Mouse (Mus musculus): ENCODE data around the gene Mecom.

The Mecom gene

DNA sequence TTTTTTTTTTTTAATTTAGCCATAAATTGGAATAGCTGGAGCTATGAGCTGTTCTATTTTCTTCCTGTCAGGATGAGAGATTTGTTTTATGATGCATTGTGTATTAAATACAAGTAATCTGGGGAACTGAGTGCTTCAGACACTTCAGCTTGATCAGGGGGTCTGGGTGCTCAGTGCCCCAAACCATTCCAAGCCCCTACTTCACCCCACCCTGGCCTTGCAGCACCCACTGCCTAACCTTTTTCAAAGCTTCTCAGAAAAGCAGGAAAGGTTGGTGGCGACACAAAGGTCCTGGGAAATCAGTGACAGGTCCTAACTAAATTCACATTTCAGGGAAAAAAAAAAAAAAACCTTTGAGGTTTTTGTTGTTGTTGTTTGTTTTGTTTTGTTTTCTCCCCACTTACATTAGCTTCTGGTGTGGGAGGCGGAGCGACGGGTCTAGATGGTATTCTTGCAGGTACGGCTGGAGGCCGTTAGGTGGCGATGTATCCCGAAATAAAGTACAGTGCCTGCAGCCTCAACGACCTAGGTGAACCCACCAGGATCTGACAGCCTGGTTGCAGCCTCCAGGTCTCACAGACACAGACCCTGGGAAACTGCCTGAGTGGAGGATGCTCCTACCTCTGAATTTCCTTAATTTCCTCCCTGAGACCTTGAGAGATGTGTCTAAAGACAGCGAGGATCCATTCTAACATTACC lies 532.7 kb downstream of the Mecom start:
- peak; percentile 77 for DNase-seq (ENCODE audit: low spot score)

DNA sequence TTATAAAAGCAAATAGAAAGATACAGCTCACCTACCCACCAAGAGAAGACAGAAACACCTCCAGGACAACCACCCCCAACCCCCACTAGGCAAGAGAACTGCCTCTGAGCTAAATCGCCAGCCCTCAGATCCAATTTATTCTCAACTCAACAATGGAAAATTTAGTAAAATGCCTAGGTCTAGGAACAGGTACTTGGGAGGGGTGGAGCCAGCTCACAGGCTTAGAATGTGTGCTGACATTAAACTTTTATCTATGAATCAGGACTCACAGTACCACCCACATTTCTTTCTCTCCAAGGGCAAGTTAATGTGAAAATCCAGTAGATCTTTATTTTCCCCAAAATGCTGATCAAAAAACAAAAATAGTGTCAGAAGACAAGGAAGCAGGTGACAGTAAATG lies 533.5 kb downstream of the Mecom start:
- DNase-seq (ENCODE audit: low spot score) = no peak

DNA sequence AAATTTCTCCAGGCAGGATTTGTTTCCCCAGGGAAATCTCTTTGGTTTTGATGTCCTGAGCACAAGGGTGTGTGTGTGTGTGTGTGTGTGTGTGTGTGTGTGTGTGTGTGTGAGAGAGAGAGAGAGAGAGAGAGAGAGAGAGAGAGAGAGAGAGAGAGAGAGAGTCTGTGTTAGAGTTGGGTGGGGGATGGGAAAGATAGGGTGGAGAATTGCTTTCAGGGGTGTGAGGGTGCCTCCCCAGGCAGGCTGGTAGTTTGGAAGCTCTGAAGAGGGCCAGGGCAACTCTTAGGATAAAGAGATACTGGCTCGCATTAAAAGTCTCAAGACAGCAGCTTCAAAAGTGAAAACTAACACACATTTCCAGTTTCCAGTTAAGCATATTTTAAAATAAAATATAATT lies 534.4 kb downstream of the Mecom start:
- no peak for DNase-seq (ENCODE audit: low spot score)

DNA sequence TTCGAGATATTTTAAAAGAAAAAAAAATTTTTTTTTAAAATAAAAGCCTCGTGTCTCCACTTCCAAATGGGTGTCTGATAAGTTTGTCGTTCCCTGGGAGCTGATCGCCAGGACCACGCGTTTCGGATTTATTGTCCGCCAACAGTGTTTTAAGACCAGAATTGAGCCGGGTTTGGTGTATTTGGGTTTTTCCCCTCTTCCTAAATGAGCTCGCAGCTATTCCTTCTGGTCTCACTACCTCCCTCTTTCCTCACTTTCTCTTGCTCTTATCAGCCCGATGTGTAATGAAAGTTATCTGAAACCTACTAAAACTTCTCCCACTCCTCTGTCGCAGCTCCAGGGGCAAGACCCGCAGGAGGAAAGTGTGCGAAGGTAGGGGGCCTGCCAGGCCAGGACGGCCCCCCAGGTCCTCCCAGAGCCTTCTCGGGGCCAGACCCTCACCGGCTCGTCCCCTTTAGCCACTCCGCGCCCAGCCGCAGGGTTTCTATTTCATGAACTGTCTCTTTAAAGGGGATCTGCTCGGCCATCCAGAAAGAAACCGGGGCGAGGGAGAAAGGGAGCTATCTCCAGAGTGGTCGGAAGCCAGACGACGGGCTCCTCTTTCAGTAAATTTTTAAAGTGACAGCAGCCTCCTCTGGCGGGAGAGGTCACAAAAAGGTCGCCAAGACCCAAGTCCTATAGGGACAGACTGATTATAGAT lies 535.0 kb downstream of the Mecom start:
- peak; percentile 47 for DNase-seq (ENCODE audit: low spot score)

DNA sequence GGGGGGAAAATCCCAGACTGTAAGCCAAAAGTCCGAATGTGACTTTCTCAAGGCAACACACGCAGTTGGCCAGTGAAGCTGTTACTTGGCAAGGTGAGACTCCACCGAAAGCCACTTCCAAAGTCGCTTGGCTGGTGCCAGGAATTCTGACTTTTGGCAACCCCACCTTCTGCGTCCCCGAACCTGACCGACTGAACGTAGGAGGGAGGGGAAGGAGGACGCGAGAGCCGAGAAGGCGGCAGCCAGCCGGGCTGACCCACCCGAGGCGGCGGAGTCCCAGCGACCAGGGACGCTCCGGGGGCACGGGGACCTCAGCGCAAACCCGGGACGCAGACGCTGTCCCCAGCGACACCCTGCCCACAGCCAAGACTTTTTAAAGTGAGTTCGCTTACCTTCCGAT lies 535.7 kb downstream of the Mecom start:
- DNase-seq (ENCODE audit: low spot score) = peak; percentile 47

DNA sequence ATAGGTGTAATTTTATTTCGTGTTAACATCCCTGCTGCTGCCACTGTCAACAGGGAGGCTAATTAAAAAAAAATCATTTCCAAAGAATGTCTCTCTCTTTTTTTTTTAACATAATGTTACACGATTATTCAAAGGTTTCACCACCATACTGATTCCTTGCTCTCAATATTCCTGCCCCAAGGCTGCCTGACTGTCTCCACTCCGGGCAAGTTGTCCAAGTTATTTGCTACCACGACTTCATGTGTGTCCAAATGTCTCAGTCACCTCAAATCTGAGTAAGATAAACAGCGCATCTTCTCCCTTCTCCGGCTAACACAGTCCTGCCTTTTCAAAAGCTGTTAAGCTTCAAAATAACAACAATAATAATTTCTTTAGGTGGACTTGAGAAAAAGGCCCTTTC lies 536.1 kb downstream of the Mecom start:
- no peak for DNase-seq (ENCODE audit: low spot score)

DNA sequence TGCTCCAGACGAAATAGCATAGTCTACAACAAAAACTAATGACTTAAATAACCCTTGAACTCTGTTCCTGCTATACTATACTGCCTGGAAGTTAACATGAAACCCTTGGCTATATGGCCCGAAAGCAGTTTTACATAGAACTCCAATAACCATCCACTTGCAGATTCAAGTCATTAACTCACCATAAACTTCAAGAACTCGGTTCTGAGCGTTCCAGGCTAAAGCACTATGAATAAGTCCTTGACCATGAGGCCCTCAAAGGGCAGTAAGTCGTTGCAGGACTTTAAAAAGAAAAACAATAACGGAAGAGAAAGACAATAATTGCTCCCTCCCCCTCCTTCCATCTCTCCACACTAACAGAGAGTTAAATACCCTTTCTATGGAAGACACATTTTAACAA lies 536.9 kb downstream of the Mecom start:
- DNase-seq (ENCODE audit: low spot score) = no peak

DNA sequence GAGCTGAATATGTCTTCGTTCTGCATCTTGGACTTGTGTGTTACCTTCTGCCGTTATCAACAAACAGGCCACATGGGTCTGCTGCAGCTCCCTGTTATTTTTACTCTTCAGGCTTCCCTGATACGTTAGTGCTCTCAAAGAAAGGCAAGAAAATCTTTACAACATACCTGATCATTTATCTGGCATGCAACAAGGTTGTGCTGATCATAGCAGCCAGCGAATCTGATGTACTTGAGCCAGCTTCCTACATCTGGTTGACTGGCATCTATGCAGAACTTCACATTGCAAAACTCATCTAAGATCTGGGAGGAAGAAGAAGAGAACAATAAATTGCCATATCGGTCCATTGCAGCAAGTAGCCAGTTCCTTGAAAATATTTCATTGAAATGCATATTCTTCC lies 538.2 kb downstream of the Mecom start:
- DNase-seq (ENCODE audit: low spot score) = no peak

DNA sequence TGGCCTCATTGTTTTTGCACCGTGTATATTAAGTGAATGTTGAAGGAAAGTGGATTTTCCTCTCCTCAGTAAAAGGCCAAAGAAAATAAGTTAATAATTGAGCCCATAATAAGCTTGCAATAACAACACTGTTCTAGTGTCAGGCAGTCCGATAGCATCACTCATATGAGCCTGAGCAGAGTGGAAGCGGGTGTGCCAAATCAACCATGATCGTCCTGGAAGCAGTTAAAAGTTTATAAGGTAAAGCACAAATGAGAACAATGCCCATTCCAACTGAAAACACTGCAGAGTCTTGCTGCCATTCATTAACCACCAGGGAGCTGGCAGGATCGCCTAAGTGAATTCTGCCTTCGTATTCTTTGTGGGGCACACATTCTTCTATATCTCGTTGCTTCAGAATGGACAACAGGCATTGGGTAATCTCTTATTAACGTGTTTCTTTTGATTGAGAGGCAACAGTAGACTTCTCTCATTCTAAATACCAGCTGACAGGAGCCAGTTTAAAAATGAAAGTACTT lies 542.9 kb downstream of the Mecom start:
- no peak for DNase-seq (ENCODE audit: low spot score)

DNA sequence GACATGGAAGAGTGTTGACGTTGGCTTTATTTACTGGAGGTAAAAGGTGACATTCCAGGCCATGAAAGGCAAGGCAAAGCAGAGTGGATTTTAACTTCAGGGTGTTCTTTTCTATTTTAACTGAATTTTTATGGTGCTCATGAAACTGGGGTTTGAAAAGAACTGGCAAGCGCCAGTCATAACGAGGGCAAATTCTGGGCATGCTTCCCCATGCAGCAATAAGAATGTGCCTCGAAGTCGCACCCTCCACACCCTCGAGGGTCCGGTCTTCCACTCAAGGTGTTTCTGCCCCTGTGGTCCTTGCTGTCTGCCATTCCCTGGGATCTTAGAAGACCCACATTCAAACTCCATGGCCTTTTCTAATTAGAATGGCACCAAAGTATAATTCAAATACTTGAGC lies 547.5 kb downstream of the Mecom start:
- DNase-seq (ENCODE audit: low spot score) = no peak

DNA sequence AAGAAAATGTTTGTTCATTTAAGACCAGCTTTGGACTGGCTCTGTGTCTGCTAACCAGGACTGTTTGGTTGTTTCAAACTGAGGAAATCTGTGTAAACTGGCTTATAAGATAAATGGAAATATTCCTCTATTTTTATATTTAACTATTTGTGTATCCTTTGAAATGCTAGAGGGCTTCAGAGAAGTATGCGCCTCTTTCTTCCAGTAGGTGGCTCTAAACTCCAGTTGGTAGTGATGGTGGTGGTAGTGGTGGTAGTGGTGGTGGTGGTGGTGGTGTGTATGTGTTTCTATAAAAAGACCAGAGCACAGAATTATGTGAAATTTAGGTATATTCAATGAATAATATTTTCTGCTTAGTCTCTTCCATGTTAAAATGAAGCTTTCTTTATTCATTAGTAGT lies 548.8 kb downstream of the Mecom start:
- DNase-seq (ENCODE audit: low spot score) = no peak

DNA sequence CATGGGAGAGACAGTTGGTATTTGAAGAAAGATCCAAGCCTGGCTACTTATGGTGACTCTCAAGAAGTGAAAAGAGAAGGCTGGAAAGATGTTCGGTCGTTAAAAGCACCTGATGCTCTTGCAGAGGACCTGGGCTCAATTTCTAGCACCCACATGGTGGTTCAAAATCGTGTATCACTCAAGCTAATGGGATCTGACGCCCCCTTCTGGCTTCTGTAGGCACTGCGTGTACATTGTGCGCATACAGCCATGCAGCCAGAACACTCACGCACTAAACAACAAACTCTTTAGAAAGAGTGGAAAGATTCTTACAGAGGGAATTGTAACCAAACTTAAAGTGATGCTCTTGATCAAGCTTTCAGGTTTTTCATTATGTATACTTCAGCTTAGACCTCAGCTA lies 550.7 kb downstream of the Mecom start:
- no peak for DNase-seq (ENCODE audit: low spot score)

DNA sequence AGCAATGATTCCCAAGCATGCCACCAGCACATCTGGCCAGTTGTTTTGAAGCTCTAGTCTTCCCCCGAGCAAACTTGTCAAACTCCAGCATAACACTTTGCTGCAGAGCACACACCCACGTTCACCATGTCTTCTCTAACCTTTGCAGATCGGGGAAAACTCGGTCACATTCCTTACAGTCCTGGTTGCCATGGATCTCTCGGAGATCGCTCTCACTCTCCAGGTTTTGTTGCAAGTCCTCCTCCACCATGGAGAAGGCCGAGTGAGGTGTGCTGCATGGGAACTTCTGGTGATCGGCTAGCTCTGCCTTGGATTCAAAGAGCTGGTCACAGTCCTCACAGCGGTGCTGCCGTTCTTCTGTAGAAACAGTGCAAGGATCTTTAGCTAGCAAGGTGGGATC lies 554.5 kb downstream of the Mecom start:
- DNase-seq (ENCODE audit: low spot score) = no peak

DNA sequence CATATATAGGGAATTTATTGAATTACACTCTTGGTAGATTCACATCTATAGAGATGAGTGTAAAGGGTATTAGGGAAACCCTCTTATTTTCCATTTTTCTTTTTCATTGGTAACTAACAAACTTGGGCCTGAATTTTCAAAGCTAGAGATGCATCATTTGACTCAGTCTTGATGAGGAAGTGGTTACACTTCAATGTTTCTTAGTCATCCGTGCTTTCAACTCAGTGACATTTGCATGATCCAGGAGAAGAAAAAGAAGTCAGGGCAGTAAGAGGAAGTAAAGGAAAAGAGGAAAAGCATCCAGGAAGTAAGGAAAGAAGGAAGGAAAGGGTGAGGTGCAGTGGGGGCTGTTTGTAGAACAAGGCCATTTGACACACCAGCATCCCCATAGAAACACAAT lies 556.3 kb downstream of the Mecom start:
- DNase-seq (ENCODE audit: low spot score) = no peak

DNA sequence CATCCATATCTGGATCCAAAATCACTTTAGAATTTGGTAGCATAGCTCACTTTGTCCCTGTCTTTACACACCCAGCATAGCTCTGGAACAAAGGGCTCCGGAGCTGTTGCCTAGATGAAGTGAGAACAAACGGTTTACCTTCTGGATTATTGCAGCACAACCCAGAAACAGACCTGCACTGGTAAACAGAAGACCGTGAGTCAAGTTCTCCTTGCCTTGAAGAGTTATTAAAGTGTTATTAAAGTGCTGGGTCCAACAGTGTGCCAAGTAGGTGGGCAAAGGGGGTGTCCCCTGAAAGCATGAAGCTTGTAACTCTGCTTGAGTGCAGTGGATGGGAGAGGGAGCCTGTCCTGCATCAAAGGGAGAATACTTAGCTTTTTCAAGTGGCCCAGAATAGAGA lies 563.4 kb downstream of the Mecom start:
- DNase-seq (ENCODE audit: low spot score) = no peak

DNA sequence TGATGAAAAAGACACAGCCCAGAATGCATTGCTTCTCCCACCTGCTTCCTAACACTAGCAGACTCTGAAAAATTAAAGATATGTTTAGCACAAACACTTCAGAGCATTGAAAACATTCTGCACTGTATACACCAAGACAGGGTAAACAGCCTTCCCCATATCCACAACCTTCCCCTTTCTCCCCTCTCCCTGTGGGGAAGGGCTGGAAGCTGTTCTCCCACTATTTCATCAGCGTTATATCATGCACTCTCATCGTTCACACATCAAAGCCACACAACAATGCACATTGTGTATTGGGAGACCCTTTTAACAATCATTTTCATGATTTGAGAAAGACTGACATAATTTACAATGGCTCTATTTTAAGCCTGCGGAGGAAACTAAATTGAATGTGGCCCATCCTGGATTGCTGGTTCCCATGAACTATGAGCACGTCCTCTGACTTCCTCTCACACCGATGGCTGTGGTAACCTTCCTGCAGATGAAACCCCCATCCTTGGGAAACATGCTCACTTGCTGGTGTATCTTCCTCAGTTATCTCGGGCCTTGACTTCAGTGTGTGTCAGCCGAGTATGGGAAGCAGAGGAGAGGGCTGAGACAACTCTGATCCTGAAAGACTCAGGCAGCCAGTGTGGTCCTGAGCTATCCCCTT lies 566.4 kb downstream of the Mecom start:
- DNase-seq (ENCODE audit: low spot score) = no peak

DNA sequence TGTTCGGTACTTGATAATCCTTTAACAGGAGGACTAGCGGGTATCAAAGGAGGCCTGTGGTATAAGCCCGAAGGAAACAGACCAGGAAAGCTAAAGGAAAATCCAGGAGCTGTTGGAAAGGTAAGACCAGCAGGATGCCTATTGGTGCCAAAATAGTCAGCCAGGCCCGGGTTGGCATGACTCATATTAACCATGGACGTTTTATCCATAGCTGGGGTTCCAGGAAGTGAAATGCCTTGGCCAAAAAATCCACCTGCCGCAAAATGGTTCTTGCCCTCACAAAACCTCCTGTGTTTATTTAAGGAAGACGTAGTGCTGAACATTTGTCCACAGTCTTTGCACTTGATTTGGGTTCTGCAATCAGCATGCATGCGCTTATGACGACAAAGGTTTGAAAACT lies 567.3 kb downstream of the Mecom start:
- DNase-seq (ENCODE audit: low spot score) = no peak

DNA sequence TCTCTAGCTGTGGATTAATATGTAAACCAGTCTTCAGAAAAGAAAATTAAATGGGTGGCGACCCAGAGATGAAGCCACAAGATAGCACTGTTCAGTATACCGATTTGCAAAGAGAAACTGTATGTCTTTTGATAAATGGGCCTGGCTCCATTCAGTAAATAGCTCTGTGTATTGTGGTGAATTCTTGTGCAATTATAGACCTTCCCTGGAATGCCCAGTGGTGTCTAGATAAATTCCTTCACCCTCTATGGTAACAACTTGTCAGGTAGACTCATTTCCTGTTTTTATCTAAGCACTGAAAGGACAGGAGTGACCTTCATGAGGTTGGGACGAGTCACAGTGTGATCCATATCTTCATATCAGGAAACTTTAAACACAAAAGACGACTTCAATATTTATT lies 571.2 kb downstream of the Mecom start:
- no peak for DNase-seq (ENCODE audit: low spot score)

DNA sequence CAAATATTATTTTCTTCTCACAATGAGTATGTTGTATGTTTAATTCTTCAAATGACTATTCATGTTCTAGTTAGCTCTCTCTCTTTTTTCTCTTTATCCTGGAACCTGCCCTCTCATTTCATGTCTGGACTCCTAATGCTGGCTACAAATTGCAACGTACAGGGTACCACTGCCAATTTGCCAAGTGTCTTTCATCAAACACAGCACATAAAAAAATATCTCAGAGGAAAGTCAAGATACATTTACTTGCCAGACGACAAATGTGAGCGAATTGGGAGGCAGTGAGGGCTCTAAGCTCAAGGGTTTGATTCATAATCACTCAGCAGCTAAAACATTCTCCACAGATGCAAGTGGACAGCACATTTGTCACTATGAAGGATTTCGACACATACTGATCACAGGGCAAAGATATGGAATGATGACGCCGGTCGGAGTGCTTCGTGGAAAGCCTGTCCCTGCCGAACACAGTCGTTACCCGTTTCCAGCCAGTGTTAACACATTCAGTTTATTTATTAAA lies 579.3 kb downstream of the Mecom start:
- no peak for DNase-seq (ENCODE audit: low spot score)

DNA sequence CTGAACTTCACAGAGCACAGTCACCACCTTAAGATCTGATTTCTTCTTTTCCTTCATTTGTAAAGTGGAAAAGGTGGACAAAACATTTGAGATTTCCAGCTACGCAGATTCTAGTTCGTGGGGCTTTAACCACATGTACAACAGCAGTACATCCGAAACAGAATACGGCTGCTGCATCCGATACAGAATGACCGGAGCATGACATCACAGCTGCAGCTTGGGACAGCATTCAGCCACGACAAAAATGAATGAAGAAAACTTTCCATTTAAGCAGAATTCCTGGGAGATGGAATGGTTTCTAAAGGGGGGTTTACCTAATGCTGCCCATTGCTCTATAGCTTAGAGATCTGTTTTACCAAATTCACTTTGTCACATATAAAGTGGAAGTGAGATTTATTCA lies 583.9 kb downstream of the Mecom start:
- DNase-seq (ENCODE audit: low spot score) = no peak

DNA sequence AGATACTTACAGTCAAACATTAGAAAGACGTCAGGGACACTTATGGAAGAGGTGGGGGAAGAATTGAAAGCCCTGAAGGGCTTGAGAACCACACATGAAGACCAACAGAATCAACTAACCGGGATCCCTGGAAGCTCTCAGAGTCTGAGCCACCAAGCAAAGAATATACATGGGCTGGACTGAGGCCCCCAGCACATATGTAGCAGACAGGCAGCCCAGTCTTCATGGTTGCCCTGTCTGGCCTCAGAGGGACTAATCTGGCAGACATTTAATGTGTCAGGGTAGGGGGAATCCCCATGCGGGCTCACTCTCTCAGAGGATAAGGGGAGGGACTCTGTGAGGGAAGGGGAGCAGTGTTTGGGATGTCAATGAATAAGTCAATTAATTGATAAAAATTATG lies 584.4 kb downstream of the Mecom start:
- DNase-seq (ENCODE audit: low spot score) = no peak

DNA sequence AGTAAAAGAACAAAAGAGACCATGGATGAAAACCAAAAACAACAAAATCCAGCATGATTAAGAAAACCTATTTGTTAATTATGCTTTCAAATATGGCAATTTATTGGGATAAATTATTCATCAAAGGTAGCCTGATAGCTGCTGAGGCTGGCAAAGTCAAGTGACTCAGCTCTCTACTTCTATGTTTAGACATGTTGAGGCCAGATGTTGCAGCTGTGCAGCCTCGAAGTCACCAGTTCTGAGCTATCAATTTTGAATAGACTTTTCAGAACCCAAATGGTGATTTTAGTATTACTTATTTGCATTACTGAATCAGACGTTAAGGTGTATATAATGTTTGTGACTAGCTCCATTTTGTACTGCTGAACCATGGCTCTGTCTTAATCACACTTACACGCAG lies 588.8 kb downstream of the Mecom start:
- DNase-seq (ENCODE audit: low spot score) = no peak

All from testis, postnatal 10 days (tissue).